Mouse (Mus musculus): ENCODE results near the gene Prdm1.

The Prdm1 gene

DNA sequence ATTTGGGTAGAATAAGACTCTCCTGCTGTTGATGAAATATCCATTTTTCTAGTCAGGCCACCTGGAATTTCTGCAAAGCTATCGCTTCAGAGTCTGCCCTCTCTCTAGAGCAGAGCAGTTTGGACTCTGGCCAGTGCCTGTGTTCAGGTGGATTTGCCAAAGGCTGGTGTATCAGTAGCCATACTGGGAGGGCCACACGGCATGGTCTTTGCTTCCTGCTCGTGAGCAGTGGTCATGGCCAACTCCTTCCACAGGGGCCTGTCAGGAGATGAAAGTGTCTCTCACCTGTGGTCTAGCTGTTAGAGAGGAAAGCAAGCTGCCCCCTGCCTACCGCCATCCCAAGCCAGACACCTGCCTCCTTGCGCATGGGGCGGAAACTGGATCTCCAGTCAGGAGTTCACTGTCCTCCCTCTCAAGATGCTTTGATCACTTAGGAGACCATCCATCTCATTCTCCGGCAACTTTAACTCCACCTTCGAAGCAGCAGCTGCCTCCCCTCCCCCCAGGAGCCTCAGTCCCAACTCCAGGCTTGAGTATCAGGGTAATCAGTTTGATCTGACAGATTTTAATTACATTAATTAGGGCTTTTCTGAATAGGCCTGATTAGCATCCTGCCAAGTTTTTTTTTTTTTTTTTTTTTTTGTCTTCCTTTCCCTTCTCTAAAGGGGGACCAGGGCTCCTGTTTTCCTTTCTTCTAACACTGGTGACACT is 35.3 kb downstream of the Prdm1 start:
- DNase-seq (ENCODE audit: low spot score), result no peak

DNA sequence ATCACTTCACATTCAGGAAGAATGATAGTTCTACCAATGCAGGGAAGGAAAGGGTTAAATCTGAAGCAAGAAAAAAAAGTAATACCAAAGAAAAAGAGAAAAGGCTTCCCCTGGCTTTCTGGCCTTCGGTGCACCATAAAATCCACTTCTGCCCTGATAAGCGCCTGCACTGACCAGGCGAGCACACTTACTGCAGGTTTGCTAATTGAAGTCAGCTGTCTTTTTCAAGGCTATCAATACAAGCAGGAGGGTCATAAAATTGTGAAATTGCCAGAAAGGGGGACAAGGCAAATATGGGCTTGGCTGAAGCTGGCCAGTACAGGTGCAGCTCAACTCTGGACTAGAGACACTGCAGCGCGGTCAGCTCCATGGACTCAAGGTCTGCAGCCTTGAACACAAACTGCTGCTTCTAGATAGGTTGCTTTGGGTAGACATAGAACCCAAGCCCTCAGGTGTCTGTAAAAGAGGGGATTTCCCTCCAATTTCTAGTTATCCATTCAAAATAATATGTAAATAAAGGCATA is 37.3 kb downstream of the Prdm1 start:
- no peak for DNase-seq (ENCODE audit: low spot score)

DNA sequence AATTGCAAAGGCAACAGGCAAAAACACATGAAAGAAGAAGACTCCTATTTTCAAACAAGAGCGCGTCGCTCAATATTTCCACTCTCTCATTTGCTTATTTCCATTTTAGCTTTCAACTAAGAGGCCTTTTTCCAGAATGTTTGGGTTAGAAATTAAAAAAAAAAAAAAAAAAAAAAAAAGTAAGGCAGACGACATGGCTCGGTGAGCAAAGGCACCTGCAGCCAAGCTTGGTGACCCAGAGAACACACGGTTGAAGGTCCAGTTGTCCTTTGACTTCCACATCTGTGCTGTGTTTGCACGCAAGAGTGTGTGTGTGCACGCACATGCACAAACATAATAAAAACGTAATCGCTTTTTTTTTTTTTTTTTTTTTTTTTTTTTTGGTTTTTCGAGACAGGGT is 41.2 kb downstream of the Prdm1 start:
- no peak for DNase-seq (ENCODE audit: low spot score)

DNA sequence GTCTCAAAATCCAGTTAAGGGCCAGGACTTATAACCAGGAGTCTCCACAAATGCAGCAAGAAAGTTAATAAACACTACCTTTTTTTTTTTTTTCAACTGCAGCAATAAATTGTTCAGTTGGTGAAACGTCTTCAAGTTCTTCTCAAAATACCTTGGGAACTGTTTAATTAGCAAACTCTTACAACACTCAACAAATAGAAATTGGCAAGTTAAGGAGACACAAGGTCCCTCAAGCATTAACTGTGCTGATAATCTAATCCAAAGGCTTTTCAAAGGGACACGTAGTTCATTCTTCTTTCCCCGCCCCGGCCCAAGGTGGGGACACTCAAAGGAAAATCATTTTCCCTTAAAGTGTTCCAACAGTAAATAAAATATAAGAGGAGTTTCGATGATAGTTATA is 44.2 kb downstream of the Prdm1 start:
- DNase-seq (ENCODE audit: low spot score), result no peak

DNA sequence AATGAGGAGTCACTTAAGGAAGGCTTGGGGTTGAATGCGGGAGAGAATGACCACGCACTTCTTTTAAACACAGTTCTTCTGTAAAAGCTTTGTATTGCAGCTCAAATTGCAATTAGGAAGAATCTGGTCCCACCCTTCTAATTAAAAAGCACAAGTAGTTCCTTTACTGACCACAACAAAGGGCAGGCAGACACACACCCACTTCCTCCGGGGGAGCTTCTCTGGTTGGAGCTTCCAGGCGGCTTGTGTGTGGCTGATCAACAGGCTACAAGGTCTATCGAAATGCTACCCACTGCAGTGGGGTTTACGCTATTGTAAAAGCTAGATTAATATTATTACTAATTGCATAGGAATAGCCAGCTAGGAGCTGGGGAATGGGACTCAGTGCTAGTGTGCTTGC is 45.2 kb downstream of the Prdm1 start:
- no peak for DNase-seq (ENCODE audit: low spot score)

DNA sequence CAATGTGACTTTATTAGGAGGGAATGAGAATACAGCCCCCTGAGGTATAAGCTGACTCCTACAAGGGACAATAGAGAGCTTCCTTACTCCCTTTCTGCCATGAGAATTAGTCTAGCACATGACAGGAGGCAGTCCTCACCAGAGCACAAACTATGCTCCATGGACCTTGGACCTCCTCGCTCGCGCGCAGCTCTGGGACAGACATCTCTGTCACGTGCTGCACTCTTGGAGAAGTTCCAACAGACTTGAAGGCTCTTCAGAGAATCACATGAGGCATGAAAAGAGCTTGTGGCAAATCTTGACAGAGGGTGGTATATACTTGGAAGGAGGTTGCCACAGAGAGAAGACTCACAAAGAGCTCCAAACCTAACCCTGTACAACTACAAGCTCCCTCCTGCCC is 46.9 kb downstream of the Prdm1 start:
- no peak for DNase-seq (ENCODE audit: low spot score)

DNA sequence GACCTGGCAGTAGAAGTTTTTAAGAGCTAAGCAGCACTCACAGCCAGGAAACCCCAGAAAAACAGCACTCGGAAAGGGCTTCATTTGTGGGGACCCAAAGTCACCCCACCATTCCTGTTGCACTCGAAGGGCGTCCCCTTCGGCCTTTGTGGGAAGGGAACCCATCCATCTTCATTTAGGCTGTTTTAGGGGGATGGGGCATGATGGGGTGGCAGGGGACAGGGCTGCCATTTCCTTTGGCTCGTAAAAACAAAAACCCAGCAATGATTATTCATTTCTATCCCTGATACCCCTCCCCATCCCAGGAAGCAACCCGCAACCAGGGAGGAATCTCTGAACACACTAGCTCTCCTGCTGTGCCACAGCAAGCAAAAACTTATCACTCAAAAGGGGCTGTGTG is 49.0 kb downstream of the Prdm1 start:
- DNase-seq (ENCODE audit: low spot score), result no peak

DNA sequence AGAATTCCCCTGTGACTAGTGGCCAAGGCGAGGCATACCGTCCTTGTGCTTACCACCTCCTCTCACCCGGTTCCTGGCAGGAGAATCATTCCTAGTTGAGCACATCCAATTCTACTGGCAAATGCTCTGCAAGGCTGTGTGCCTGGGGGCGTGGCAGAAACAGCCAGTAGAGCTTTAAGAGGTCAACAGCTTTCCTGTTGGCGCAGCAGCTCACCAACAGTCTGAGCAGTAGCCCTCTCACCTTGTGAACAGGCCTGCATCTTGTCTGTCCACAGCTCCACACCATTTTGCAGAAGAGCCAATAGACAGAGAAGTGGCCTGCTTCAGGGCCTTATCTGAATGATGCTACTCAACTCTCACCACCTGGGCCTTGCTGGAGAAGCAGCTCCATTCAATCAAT is 50.2 kb downstream of the Prdm1 start:
- DNase-seq (ENCODE audit: low spot score), result no peak

DNA sequence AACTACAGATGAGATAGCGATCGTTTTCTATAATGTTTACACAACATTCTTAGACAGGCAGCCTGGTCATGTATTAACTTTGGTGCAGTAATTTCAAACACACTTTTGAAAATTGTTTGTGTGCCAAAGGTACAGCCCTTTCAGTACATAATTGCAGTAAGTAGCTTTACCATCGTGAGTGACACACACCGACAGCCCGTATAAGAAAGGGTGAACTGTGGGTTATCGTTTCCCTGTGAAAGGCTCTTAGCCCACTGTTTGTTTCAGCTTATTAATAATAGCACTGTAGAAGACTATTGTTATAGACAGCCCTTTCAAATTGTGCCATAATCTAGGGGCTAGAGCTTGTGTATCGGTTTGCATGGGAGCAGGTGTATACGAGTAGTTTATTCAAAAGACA is 51.1 kb downstream of the Prdm1 start:
- no peak for DNase-seq (ENCODE audit: low spot score)

DNA sequence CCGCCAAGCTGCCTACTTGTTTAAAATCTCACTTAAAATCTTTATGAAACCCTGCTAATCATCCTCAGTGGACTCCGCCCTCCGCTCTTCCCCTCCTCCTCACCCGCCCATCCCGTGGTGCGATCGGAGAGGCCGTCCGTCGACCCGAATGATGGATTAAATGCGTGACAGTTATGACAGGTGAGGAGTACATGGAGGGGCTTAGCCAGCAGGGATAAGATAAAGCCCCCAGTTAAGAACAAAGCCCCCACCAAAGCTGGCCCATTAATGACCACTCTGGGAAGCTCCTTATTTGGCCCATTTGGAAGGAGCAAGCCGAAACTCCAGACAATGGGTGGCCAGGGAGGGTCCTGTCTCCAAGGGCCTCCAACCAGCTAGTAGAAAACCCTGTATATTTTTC is 51.8 kb downstream of the Prdm1 start:
- no peak for DNase-seq (ENCODE audit: low spot score)

DNA sequence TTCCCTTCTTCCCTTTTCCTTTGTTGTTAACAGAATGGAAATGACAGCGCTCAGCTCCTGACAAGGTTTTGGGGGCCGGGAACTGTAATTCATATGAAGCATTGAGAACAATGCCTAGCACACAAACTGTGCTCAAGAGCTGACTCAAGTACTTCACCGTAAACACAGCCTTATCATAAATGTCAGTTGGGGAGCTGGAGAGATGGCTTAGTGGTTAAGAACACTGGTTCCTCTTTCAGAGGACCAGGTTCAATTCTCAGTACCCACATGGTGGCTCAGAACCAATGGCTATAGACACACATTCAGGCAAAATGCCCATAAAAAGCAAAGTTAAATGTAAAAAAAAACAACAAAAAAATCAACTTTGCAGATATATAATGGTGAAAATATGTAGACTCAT is 52.9 kb downstream of the Prdm1 start:
- no peak for DNase-seq (ENCODE audit: low spot score)

DNA sequence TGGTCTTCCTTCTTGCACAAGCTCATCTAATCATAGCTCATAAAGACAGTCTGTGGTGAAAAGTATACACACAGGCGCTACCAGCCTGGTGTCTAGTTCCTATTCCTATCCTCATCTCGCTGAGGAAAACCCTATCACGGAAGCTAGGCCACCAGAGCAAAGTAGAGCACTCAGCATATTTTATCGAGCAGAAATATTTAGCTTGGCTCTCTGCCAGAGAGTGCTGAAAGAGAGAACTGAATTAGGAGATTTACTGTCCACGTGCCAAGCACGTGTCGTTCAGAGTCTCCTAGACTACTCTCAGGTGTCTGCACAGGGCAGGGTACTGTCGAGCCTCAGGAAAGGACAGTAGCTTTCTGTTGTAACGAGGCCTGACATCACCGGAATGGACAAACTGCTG is 54.0 kb downstream of the Prdm1 start:
- no peak for DNase-seq (ENCODE audit: low spot score)

DNA sequence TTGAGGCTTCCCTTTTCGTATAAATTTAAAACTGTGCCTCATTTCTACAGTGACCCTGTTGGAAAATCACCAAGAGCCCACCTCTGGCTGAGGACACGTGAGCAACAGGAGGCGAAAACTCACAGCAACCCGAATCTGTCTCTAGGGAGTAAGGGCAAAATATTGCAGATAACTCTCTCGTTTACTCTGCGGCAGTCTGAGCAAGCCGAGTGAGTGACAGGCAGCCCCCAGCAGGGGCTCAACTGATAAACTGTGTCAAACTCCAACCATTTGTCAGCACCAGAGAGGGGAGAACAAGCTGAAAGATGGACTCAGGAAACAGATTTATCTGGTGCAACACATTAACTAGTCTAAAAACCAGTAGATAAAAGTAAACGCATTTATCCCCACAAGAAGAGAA is 62.7 kb downstream of the Prdm1 start:
- DNase-seq (ENCODE audit: low spot score), result no peak

DNA sequence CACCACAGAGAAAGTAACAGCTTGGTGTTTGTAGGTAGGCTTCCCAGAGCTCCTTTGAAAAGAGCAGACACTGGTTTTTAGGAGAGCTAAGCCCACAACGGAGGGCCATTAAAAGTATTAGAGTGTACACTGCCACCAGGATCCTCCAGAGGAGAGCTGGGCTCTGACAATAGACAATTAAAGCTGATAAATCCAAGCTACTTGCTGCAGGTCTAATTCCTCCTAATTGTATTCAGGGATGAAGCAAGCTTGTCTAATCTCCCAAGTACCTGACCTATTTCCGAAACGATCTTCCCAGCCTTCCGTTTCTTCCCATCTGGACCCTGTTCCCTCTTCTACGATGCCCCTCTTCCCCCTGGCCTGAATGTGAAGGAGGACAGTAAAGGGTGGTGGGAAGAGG is 63.7 kb downstream of the Prdm1 start:
- no peak for DNase-seq (ENCODE audit: low spot score)

DNA sequence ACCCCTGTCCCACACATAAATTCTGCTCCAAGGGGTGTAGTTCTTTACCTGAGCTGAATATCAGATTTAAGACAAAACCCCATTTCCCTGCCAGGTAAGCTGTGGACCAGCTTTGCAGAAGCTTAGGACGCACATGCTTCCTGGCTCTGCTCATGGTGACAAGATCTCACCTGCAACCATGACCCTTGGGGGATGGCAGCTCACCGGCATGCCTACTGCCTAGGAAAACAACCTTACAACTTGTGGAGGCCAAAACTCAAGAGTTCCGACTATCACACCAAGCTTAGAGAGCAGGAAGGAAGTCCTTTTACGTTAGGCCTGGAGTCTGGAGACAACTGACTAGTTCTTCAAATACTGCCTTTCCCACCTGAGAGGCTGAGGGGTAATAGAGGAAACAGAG is 64.4 kb downstream of the Prdm1 start:
- DNase-seq (ENCODE audit: low spot score), result no peak

DNA sequence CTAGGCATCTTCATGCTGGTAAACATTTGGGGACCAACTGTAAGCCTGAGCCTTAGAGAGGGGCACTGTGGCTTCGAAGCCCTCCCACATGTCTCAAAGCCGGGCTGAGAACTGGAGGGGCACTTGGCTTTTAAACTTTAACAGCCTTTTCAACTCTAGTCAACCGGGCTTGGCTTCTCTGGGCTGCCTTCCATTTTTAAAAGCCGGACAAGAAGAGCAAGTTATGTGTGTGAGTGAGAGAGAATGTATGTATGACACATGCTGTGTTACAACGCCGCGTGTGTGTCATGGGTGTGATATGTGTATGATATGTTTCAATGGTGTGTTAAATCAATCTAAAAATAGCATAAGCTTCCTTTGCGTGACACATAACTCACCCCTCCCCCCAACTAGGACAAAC is 66.0 kb downstream of the Prdm1 start:
- DNase-seq (ENCODE audit: low spot score), result no peak

DNA sequence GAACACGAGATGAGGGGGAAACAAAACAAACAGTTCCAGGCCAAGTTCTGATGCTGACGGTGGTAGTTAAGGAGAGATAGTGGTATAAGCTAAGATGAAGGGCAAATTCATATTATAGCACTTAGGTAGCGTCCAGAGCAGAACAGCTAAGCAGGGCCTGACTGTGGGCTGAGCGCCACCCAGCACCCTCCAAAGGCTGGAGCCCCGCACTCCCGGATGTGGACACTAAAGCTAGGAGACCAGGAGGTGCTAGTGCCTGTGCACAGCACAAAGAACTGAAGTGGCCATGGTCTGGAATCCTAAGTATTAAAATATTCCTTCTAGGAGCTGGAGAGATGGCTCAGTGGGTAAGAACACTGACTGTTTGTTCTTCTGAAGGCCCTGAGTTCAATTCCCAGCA is 67.2 kb downstream of the Prdm1 start:
- no peak for DNase-seq (ENCODE audit: low spot score)

DNA sequence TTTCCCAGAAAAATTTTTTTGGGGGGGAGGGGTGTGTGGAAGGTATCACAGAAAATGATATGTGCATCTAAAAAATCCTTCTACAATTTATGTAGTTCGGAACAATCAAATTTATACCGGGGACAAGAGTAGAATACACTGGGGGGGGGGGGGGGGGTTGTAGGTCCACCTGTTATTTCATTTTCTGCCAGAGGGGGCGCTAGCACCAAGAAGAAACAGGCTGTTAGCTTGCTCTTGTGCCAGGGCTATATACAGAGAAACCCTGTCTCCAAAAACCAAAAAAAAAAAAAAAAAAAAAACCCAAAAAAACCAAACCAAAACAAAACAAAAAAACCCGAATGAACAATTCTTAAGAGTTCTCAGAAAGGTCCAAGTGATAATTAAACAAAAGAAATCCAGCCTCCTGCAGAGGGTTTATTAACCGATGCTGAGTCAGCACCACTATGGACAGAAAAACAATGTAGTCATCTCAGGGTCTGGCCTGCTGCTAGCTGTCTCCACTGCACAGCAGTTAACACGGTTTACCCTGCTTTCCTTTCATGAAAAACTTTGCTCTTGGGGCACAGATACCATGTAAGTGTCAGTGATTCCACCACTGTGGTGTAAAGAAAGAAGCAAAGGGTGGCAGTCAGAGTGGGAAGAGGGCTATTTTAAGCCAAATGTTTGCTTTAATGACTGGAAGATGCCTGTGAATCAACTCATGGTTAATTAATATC is 68.0 kb downstream of the Prdm1 start:
- DNase-seq (ENCODE audit: low spot score), result peak; percentile 83

DNA sequence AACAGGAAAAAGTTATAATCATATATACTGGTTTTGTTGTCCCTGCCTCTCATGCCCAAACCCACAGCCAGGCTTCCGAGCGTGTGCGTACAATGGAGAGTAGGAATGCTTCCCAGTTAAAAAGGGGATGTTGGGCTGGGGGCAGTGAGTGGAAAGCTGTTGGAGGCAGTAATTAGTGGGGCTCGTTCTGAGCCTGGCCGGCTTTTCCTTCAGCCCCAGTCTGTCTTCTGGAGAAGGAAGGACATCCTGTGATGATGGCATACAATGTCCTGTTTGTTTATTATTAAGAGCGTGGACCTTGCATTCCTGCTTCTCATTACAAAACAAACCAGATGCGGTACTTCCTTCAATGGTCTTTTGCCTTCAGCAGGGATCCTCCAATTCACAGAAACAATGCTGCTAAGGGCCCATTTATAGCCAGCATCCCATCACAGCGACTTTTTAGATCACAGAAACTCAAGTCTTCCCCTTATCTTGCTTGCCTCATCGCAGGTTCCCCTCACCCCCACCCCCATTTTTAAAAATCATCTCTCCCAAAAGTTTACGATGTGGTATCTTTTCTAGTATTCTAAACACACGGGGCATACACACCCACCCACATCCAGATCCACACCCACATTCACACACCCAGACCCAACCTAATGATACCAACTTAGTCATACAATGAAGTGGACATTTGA is 68.8 kb downstream of the Prdm1 start:
- DNase-seq (ENCODE audit: low spot score), result no peak

DNA sequence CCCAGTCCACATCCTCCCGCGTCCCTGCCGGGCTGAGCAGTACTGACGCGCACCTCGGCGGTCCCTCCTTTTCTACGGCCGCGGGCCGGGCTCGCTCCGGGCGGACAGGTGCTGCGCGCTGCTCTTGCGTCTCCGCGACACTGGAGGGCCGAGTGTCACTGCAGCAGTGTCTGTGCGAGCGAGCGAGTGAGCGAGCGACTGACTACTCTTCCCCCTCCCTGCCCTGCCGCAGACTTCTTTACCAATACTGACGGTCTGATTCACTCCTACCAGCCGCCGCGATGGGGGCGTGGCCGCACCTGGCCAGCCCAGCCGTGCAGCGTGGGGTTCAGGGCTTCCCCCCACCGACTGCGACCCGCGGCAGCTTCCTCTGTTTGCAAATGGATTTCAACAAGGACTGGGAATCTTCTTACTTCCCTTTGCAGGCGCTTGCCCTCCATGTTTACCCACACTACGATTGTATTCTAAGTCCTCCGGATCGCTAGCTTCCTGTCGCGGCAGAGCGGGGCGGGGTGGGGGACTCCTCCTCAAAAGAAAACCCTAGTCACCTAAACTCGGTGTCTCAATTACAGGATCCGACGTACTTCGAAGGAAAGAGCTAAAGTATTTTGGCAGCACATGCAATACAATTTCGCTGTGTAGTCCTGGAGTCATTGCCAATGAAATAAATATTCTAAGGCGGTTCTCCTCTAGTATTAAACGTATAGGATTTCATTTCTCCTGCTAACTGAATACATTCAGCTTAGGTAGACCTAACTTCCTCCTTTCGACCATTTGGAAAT is 69.6 kb downstream of the Prdm1 start:
- peak; percentile 61 for DNase-seq (ENCODE audit: low spot score)

DNA sequence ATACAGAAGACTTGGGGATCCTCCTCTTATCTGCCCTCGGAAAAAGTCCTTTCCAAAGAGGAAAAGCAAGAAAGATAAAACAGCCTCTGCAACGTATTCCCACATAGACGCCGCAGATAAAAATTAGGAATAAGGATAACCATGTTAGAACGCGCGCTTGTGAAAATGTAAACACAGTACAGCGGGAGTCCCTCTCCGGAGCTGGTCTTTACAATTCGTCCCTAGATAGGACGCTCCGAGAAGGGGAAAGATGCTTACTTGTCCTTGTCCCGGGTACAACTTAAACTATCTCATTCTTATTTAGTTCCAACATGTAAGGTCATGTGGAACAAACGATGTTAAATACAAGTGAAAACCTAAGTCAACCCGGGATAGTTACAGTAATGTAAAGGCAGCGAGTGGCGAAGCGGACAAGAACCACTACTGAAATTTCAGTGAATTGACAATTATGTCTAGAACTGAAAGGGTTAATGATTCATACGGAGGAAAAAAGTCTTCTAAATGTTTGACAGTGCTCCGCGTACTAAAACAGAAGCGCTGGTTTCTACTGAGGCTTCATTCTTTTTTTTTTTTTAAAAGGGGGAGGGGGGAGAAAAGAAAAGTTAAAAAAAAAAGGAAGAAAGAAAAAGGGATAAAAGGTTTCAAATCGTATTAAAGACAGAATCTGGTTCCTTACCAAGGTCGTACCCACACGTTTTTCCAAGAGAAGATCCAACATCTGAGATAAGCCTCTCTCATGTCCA is 70.3 kb downstream of the Prdm1 start:
- DNase-seq (ENCODE audit: low spot score), result no peak

Data from testis, postnatal 10 days (tissue).